Comparison of ENCODE assay signal across 7 mouse cellular contexts in the genomic region with DNA sequence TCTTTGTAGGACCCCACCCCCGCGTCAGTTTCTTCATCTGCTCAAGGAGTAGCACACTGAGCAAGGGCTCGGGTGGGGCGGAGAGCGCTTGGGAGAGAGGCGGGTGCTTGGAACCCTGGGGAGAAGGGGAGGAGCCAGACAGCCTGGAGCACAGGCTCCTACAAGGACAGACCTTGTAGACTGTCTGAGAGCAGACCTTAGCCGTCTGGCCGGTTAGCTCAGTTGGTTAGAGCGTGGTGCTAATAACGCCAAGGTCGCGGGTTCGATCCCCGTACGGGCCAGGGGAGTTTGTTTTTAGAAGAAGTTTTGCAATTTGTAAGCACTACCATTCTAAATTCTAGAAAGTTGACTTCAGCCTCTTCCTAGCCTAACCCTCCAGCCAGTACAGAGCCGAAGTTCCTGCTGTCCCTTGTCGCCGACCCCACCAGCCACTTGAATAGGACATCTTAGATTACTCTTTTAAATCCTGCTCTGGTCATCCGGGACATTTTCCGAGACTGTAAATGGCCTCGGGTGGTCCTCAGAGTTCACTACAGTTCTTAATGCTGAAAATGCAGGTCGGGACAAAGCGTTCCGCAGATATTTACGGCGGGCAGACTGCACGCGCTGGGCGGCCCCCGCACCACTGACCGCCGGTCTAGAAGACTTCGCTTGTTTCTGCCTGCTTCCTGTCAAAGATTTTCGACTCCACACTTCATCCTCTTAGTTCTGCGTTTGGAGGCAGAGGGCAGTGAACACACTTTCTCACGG. TPM values are rescaled to one million over a fixed set of nuclear protein-coding genes. Genes with fewer than 3 reads are reported as not detected.
DNase-seq lines count a peak whose midpoint lies in the region; ATAC-seq lines count a peak whose summit lies in the region.

No protein-coding gene starts in this region.

- H3K27me3 ChIP-seq in embryonic facial prominence, embryonic 11.5 days (ENCODE audit: control insufficient read depth, insufficient read depth, low read length) = 0 out of 2 replicates have a peak, but pooled peaks cover 2% of the 10 kb centered on the region
- peaks cover 17% of the 10 kb centered on the region; the same call in 1 of the 2 replicates for H3K27me3 ChIP-seq in limb, embryonic 11.5 days (ENCODE audit: control insufficient read depth, insufficient read depth, low read length)
- peaks cover 26% of the 10 kb centered on the region for H3K27me3 ChIP-seq in midbrain, embryonic 14.5 days (ENCODE audit: control insufficient read depth, insufficient read depth, low read length)

- DNase-seq in adrenal gland, postnatal 10 days = peak; percentile 95
- DNase-seq in embryonic facial prominence, embryonic 11.5 days (ENCODE audit: low spot score) = peak; percentile 94
- peak; percentile 97 for DNase-seq in kidney, adult 18-20 months
- peak; percentile 97 for DNase-seq in limb, embryonic 11.5 days (ENCODE audit: low spot score)
- peak; percentile 83 for DNase-seq in midbrain, embryonic 14.5 days
- peak; percentile 63 to 65 for DNase-seq in spleen, adult 18-20 months

- peak overlapping the region; percentile 53 for H3K9ac ChIP-seq in embryonic facial prominence, embryonic 11.5 days (replicated peaks; ENCODE audit: low read length)
- peak overlapping the region; percentile 45; the same call in 1 of the 2 replicates for H3K9ac ChIP-seq in limb, embryonic 11.5 days (ENCODE audit: low read length)
- H3K9ac ChIP-seq in midbrain, embryonic 14.5 days (replicated peaks; ENCODE audit: low read length) = peak overlapping the region; percentile 26; the same call in 1 of the 2 replicates

- no peak overlapping the region for H3K27ac ChIP-seq in embryonic facial prominence, embryonic 11.5 days (replicated peaks; ENCODE audit: low read depth, low read length)
- no peak overlapping the region for H3K27ac ChIP-seq in limb, embryonic 11.5 days (replicated peaks; ENCODE audit: low read depth, low read length)
- no peak overlapping the region for H3K27ac ChIP-seq in midbrain, embryonic 14.5 days (replicated peaks; ENCODE audit: low read depth, low read length)

- H3K9me3 ChIP-seq in embryonic facial prominence, embryonic 11.5 days (replicated peaks; ENCODE audit: control insufficient read depth, low read length) = no peaks in the 10 kb centered on the region
- H3K9me3 ChIP-seq in limb, embryonic 11.5 days (ENCODE audit: control insufficient read depth, low read length) = no peaks in the 10 kb centered on the region
- H3K9me3 ChIP-seq in midbrain, embryonic 14.5 days (ENCODE audit: control insufficient read depth, low read length) = no peaks in the 10 kb centered on the region

- H3K36me3 ChIP-seq in embryonic facial prominence, embryonic 11.5 days (replicated peaks; ENCODE audit: control insufficient read depth, insufficient read depth, low read depth, low read length) = no peaks in the 10 kb centered on the region
- no peaks in the 10 kb centered on the region for H3K36me3 ChIP-seq in limb, embryonic 11.5 days (ENCODE audit: control insufficient read depth, insufficient read depth, low read length)
- no peaks in the 10 kb centered on the region for H3K36me3 ChIP-seq in midbrain, embryonic 14.5 days (ENCODE audit: control insufficient read depth, insufficient read depth, low read length)

- peaks cover 4% of the 10 kb centered on the region for H3K4me1 ChIP-seq in embryonic facial prominence, embryonic 11.5 days (ENCODE audit: control insufficient read depth, insufficient read depth, low read length)
- no peaks in the 10 kb centered on the region; the same call in 1 of the 2 replicates for H3K4me1 ChIP-seq in limb, embryonic 11.5 days (ENCODE audit: control insufficient read depth, insufficient read depth, low read length)
- H3K4me1 ChIP-seq in midbrain, embryonic 14.5 days (ENCODE audit: control insufficient read depth, insufficient read depth, low read length) = peaks cover 5% of the 10 kb centered on the region; the same call in 1 of the 2 replicates

- H3K4me3 ChIP-seq in embryonic facial prominence, embryonic 11.5 days (ENCODE audit: low read depth, low read length) = peak overlapping the region; percentile 34
- H3K4me3 ChIP-seq in limb, embryonic 11.5 days (ENCODE audit: low read depth, low read length) = peak overlapping the region; percentile 31
- H3K4me3 ChIP-seq in midbrain, embryonic 14.5 days (replicated peaks; ENCODE audit: low read depth, low read length) = peak overlapping the region; percentile 35

- H3K4me2 ChIP-seq in embryonic facial prominence, embryonic 11.5 days (ENCODE audit: low read depth, low read length) = peak overlapping the region; percentile 66
- H3K4me2 ChIP-seq in limb, embryonic 11.5 days (ENCODE audit: low read depth, severe bottlenecking) = peak overlapping the region; percentile 66
- H3K4me2 ChIP-seq in midbrain, embryonic 14.5 days (ENCODE audit: low read length) = peak overlapping the region; percentile 53

- under 1% methylated on average over 36 of the region's 36 CpGs for WGBS in embryonic facial prominence, embryonic 11.5 days
- under 1% methylated on average over 36 of the region's 36 CpGs for WGBS in limb, embryonic 11.5 days
- 1% methylated on average over 36 of the region's 36 CpGs for WGBS in midbrain, embryonic 14.5 days

- peak; percentile 89 for ATAC-seq in embryonic facial prominence, embryonic 11.5 days (replicated peaks; ENCODE audit: insufficient number of reproducible peaks, low FRiP score, low TSS enrichment, low read depth)
- ATAC-seq in granulocyte monocyte progenitor cell, adult 5-6 weeks (replicated peaks; ENCODE audit: poor library complexity, severe bottlenecking) = peak; percentile 73
- peak; percentile 62 for ATAC-seq in limb, embryonic 11.5 days (ENCODE audit: insufficient number of reproducible peaks, low FRiP score, low TSS enrichment, low read depth)
- peak; percentile 66 for ATAC-seq in midbrain, embryonic 14.5 days (ENCODE audit: low FRiP score, low TSS enrichment)

RNA-seq across cellular contexts. Expression of gene Mok, which starts 4.6 kb away (rescaled TPM):
- total RNA-seq in adrenal gland, postnatal 10 days (2021) = 1 to 10 TPM; 1.4 to 1.6 TPM
- polyA plus RNA-seq in embryonic facial prominence, embryonic 11.5 days (2014; fragmentation: Nextera tagmentation; extraction: Ambion mirVana) = 7.1 and 7.8 TPM in 2 replicates
- total RNA-seq in granulocyte monocyte progenitor cell, adult 5-6 weeks (2014; fragmentation: Nextera tagmentation) = 1.5 TPM in 2 replicates
- 2.6 and 2.9 TPM in 2 replicates for total RNA-seq in granulocyte monocyte progenitor cell, adult 5-6 weeks (2017)
- 5.9 and 7.1 TPM in 2 replicates for polyA plus RNA-seq in limb, embryonic 11.5 days (2014; fragmentation: Nextera tagmentation; extraction: Ambion mirVana)
- polyA plus RNA-seq in midbrain, embryonic 14.5 days (2014; fragmentation: Nextera tagmentation; extraction: Ambion mirVana) = 15.9 and 17.9 TPM in 2 replicates

RNA-seq across cellular contexts. Expression of gene Zfp839, which starts 4.7 kb away (rescaled TPM):
- 10 to 100 TPM; 11.4 to 15.4 TPM for total RNA-seq in adrenal gland, postnatal 10 days (2021)
- polyA plus RNA-seq in embryonic facial prominence, embryonic 11.5 days (2014; fragmentation: Nextera tagmentation; extraction: Ambion mirVana) = 2.2 and 3.3 TPM in 2 replicates
- total RNA-seq in granulocyte monocyte progenitor cell, adult 5-6 weeks (2014; fragmentation: Nextera tagmentation) = 6.4 and 8.4 TPM in 2 replicates
- 4.7 and 6.6 TPM in 2 replicates for total RNA-seq in granulocyte monocyte progenitor cell, adult 5-6 weeks (2017)
- 4.3 and 4.8 TPM in 2 replicates for polyA plus RNA-seq in limb, embryonic 11.5 days (2014; fragmentation: Nextera tagmentation; extraction: Ambion mirVana)
- 2.0 and 3.1 TPM in 2 replicates for polyA plus RNA-seq in midbrain, embryonic 14.5 days (2014; fragmentation: Nextera tagmentation; extraction: Ambion mirVana)

RNA-seq across cellular contexts. Expression of gene Cinp, which starts 43.6 kb away (rescaled TPM):
- 10 to 100 TPM; 40.5 to 46.3 TPM for total RNA-seq in adrenal gland, postnatal 10 days (2021)
- 82.3 and 92.2 TPM in 2 replicates for polyA plus RNA-seq in embryonic facial prominence, embryonic 11.5 days (2014; fragmentation: Nextera tagmentation; extraction: Ambion mirVana)
- 53.0 and 54.1 TPM in 2 replicates for total RNA-seq in granulocyte monocyte progenitor cell, adult 5-6 weeks (2014; fragmentation: Nextera tagmentation)
- total RNA-seq in granulocyte monocyte progenitor cell, adult 5-6 weeks (2017) = 80.7 and 82.3 TPM in 2 replicates
- 83.2 and 84.8 TPM in 2 replicates for polyA plus RNA-seq in limb, embryonic 11.5 days (2014; fragmentation: Nextera tagmentation; extraction: Ambion mirVana)
- 83.0 and 83.1 TPM in 2 replicates for polyA plus RNA-seq in midbrain, embryonic 14.5 days (2014; fragmentation: Nextera tagmentation; extraction: Ambion mirVana)

RNA-seq across cellular contexts. Expression of gene Tecpr2, which starts 43.8 kb away (rescaled TPM):
- 10 to 100 TPM in 1 of 2 experiments, 1 to 10 TPM in 1; 8.9 to 10.3 TPM for total RNA-seq in adrenal gland, postnatal 10 days (2021)
- 2.5 and 3.9 TPM in 2 replicates for polyA plus RNA-seq in embryonic facial prominence, embryonic 11.5 days (2014; fragmentation: Nextera tagmentation; extraction: Ambion mirVana)
- total RNA-seq in granulocyte monocyte progenitor cell, adult 5-6 weeks (2014; fragmentation: Nextera tagmentation) = 6.6 and 8.5 TPM in 2 replicates
- total RNA-seq in granulocyte monocyte progenitor cell, adult 5-6 weeks (2017) = 5.0 and 5.1 TPM in 2 replicates
- polyA plus RNA-seq in limb, embryonic 11.5 days (2014; fragmentation: Nextera tagmentation; extraction: Ambion mirVana) = 4.2 and 4.9 TPM in 2 replicates
- polyA plus RNA-seq in midbrain, embryonic 14.5 days (2014; fragmentation: Nextera tagmentation; extraction: Ambion mirVana) = 6.1 and 7.6 TPM in 2 replicates
